Mouse (Mus musculus): Measurements from ENCODE around the gene Ncf2. TPM values are rescaled to one million over a fixed set of nuclear protein-coding genes. Genes with fewer than 3 reads are reported as not detected.

The Ncf2 gene
- total RNA-seq, 2 experiments from 2014 or later, result 252 to 373 TPM

DNA sequence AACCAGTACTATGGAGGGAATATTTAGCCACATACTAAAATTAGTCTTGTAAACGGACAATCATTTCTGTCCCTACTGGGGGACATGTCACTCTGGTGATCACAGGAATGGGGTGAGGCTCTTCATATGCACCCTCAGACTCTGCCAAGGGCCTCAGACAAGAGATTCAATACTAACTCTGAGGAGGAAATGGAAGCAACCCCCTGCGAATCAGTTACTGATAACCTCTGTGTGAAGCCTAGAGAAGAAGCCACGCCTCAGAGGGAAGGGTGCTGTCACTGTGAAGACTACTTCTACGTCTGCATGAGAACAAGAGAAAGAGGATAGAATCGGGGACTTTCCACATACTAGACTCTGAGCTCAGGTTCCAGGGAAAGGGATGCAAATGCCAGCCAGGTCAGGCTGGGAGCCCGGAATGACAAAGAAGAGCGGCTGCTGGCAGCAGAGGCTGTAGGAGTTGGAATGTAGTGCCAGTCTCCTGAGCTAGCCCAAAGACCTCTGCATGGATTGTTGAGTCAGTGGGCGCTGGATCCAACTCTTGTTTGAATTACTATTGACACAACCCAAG is 4.2 kb upstream of the Ncf2 start:
- no peak for ATAC-seq (ENCODE audit: poor library complexity, severe bottlenecking)

GRCm38 (mm10) chr1:152796683-152797263 is 3.2 kb upstream of the Ncf2 start:
- peak; percentile 66 for ATAC-seq (ENCODE audit: poor library complexity, severe bottlenecking)

DNA sequence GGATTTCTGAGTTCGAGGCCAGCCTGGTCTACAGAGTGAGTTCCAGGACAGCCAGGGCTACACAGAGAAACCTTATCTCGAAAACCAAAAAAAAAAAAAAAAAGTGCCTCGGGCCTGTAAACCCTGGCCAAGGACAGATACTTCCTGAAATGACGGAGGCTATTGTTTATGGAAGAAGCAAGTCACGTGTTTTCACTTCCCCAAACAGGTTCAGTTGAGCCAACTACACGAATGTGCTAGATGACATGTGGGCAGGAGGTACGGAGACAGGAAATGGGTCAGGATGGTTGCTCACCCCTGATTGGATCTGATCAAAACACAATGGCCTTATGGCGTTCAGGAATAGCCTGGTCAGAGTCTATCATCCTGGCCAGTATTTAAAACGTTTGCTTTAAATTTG is 1.9 kb upstream of the Ncf2 start:
- ATAC-seq (ENCODE audit: poor library complexity, severe bottlenecking), result peak; percentile 95

DNA sequence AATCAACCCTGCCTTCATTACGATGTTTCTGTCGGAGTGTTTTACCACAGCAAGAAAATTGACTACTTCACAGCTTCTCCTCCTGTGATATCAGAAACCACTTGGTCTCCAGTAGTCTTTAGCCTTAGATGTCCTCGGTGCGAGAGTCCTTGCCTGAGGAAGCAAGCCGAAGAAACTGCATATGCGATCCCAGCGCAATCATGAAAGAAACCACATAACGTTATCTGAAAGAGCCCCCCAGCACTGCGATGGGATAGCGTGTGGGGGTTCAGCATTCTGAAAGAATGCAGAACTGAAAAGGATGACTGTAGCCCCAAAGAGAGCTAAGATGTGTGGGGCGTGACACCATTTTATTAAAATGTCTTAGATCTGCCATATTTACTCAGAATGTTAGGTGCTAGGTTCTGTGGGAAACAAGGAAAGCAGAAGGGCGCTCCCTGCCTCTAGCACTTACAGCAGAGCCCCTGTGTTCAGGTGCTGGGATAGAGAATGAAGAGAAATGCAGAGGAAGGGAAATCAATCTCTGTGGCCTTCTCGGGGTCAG is 711 bp downstream of the Ncf2 start:
- ATAC-seq (ENCODE audit: poor library complexity, severe bottlenecking), result no peak

GRCm38 (mm10) chr1:152804907-152805306 is 4.9 kb downstream of the Ncf2 start:
- ATAC-seq (ENCODE audit: poor library complexity, severe bottlenecking), result peak; percentile 38

- peak; percentile 63 for ATAC-seq (ENCODE audit: poor library complexity, severe bottlenecking)
These were observed 7.8 kb downstream of the Ncf2 start for GRCm38 (mm10) chr1:152807619-152808391.

DNA sequence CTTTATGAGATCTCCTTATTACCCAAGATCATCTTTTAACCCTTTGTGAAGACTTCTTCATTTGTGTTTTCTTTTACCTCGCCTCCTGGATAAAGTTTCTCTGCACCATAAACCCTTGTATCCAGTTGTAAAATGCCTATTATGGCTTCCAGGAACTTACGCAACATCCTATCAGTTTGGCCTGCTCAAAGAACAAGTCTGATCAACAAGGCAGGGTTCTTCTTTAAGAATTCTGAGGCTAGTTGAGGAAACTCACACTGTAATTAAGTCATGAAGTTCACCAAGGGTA is 8.3 kb downstream of the Ncf2 start:
- no peak for ATAC-seq (ENCODE audit: poor library complexity, severe bottlenecking)

DNA sequence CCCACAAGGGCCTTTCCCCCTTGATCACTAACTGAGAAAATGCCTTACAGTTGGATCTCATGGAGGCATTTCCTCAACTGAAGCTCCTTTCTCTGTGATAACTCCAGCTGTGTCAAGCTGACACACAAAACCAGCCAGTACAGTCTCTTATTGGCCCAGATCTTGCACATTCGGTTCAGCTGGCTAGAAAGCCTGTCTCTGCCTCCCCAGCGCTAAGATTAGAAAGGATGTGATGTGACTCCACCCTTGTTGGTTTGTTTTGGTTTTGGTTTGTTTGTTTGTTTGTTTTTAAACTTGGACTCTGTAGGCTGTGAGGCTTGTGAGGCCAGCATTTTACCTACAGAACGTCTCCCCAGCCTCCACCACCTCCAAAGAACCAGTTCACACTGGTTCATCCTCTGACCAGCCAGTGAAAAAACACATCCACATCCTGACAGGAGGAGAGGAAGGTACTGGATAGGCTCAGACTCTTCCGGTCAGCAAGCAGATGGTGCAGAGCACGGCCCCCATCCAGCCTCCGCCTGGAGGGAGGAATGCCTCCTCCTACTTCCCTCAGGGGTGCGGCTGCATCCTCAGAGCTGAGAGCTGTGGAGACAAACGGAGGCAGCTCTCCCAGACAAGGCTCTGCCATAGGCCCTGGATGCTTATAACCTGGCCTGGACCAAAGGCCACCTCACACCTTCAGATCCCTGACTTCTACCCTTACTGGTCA is 9.7 kb downstream of the Ncf2 start:
- peak; percentile 20 for ATAC-seq (ENCODE audit: poor library complexity, severe bottlenecking)

DNA sequence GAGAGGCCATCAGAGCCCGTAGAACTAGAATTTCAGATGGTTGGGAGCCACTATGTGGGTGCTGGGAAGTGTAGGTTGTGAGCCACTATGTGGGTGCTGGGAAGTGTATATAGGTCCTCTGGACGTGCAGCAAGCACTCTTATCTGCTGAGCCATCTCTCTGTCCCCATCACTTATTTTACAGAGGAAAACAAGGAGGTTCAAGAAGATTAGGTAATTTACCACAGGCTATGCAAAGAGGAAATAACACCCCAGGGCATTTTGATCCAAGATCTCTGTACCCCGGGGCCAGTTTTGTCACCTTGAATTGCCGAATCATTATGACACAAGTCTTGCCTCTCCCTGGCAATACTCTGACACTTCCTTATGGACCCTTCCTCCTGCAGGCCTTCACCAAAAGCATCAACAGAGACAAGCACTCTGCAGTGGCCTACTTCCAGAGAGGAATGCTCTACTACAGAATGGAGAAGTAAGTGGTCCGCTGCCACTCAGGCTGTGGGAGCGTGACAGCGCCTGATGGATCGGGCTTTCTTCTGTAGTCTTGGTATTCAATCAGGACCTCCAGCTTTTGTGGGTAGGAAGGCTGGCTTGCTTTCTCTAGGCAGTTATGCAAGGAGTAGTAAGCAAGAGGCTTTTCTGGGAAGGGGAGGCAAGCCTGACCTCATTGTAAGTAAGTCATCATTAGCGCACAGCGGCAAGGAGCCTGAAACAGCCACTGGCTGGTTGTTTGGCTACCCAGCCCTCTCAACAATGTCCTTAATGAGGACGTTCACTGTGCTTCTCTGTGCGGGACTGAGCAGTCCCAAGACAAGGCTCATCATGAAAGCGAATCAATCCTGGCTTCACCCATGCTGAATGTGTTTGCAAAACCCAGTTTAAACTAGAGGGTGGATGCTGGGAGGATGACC is 10.8 kb downstream of the Ncf2 start:
- peak; percentile 41 for ATAC-seq (ENCODE audit: poor library complexity, severe bottlenecking)

GRCm38 (mm10) chr1:152815265-152815701 is 15.3 kb downstream of the Ncf2 start:
- ATAC-seq (ENCODE audit: poor library complexity, severe bottlenecking), result peak; percentile 29; the same call in 1 of the 2 replicates

- ATAC-seq (ENCODE audit: poor library complexity, severe bottlenecking), result no peak
These were observed 17.2 kb downstream of the Ncf2 start for GRCm38 (mm10) chr1:152817027-152817769.

DNA sequence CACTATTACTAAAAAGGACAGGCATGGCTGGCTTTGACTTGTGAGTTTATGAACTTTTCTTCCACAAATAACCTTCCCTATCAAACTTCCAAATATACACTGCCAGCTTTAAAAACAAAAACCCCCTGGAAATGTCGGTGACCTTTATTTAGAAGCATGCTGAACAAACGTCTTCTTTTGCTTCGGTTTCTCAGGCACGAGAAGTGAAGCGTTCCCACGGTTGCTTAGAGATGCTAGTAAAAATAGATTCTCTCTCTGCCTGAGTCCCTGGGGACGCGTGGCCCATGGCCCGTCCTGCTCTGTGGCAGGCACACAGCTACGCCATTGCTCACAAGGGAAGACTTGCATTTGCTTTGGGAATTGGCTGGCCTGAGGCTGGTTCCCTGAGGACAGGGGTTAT is 17.8 kb downstream of the Ncf2 start:
- ATAC-seq (ENCODE audit: poor library complexity, severe bottlenecking), result no peak

DNA sequence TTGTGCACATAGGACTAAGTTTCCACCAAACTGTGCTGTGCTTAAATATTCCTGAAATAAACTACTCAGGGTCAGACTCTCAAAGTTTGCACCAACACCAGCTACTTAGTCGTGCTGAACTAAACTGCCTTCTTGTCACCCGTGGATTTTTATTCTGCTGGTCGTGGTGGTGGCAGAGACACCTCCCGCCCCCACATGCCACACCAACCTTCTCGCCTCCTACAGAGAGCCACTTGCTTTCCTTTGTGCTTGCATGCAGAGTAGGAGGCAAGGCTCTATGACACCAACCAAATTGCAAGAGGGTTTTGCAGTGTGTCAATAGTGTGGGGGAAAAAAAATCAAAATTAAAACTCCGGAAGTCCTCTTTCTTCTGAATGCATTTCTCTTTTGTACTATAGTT is 19.6 kb downstream of the Ncf2 start:
- ATAC-seq (ENCODE audit: poor library complexity, severe bottlenecking), result no peak

GRCm38 (mm10) chr1:152820911-152821695 is 21.1 kb downstream of the Ncf2 start:
- ATAC-seq (ENCODE audit: poor library complexity, severe bottlenecking), result no peak

GRCm38 (mm10) chr1:152821746-152822145 is 21.8 kb downstream of the Ncf2 start:
- ATAC-seq (ENCODE audit: poor library complexity, severe bottlenecking), result no peak

DNA sequence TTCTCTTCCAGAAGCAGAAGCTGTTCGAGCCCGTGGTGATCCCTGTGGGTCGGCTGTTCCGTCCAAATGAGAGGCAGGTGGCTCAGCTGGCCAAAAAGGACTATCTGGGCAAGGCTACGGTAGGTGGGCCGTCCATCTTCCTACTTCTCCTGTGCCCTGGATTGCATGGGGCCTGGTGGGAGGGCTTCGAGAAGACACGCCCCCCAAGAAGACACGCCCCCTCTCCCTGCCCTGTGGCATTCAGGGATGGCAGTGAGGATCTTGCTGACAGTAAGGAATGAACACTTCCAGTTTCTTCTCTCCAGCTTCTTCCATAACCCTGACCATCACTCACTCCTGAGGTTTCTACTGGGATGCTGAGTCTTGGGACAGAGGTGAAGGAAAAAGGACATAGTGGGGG is 24.2 kb downstream of the Ncf2 start:
- 0 out of 2 replicates have a peak, but pooled peaks have one; percentile 33 for ATAC-seq (ENCODE audit: poor library complexity, severe bottlenecking)

DNA sequence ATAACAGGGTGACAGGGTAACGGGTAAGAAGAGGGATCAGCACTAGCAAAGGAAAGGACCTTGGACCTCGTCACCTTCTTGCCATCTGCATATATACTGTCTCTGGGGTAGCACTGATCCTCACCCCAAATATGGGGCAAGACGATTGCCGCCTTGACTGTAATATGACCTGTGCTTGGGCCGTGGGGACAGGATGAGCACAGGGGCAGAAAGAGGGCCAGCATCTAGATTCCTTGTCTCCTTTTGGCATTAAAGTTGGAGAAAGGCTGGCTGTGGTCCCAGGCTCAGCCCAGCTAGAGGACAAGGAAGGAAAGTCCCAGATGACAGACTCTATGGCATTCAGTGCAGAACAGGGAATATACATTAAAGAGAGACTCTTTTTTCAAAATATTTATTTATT is 26.5 kb downstream of the Ncf2 start:
- no peak for ATAC-seq (ENCODE audit: poor library complexity, severe bottlenecking)

DNA sequence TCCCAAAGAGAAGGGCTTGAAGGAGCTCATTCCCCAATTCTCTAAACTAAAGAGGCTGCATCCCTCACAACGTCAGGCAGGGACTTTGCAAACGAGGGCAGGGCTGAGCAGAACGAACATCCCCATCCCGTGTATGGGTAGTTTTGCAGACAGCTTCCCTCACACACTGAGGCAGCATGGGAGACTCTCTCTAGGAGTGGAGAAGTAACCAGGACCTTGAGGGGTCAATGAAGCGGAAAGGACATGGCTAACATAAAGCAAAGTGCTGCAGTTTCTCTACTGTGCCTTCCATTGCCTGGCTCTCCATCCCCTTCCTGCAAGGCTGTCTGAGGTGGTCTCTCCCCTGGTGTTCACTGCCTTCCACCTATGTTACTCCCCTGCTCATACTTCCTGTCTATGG is 28.2 kb downstream of the Ncf2 start:
- no peak for ATAC-seq (ENCODE audit: poor library complexity, severe bottlenecking)

All from megakaryocyte, adult 5-6 weeks (primary cell).